Mouse (Mus musculus): ENCODE data around the gene Stxbp6.

The Stxbp6 gene

DNA sequence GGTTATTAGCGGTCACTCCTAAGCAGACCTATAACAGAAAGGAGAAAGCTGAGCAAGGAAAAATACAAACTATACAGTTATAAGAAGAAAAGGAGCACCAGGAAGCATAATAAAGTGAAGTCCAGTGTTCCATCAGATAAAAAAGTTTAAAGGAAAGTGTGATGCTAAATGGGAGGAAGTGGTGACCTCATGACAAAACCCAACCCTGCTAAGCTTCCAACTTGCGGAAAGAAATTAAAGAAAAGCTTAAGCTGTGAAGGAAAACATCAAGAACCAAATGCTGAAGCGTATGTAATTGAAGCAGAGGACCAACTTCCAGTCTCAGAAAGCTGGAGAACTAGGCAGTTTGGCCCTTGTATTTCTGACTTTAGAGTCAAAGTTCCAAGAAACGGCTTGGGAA, 77.1 kb downstream of the Stxbp6 start:
- in situ Hi-C loops (cut with MboI, MseI): no loop called here

DNA sequence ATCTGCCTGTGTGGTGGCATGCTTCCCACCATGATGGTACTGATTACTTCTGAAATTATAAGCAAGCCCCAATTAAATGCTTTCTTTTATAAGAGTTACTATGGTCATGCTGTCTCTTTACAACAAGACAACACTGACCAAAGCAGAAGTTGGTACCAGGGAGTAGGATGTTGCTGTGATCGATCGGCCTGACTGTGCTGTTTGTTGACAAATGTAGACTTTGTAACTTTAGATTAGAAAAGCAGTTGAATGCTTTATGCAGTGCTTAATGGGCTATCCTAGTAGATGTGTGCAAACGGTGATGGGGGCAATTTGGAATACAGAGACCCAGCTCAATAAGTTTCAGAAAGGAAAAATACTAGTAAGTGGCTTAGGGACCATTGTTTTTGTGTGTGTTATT, 77.6 kb downstream of the Stxbp6 start:
- in situ Hi-C loops (cut with MboI, MseI): no loop called here

DNA sequence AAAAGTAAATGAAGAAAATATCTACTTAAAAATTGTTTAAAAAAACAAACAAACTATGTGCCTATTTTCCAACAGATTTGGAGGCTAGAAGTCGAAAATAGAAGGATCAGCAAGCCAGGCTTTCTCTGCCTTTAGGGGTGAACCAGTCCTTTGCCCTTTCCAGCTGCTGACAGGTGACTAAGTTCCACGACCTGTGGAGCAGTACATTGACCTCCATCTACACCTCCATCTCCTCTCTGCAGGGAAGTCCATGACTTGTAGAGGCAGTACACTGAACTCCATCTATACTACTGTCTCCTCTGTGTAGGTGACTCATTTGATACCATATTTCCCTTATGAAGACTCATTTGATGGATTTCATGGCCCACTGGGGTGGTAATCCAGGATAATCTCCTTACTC, 78.2 kb downstream of the Stxbp6 start:
- in situ Hi-C loops (cut with MboI, MseI): no loop called here

DNA sequence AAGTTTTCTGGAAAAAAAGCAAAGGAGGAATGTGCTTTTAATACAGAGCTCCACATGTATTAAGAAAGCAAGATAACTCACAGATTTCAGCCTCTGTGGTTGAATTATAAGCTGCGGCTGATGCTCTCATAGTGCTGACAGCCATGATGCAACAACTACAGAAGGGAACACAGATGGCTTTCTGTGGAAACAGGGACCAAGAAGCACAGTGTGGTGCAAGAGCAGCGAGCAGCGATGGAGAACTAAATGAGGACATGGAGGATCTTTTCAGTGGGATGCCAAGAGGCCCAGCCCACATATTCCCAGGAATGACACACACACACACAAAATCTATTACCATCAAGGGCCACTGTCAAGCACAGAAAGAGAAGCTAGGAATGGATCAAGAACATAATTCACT, 81.1 kb downstream of the Stxbp6 start:
- in situ Hi-C loops (cut with MboI, MseI): no loop called here

DNA sequence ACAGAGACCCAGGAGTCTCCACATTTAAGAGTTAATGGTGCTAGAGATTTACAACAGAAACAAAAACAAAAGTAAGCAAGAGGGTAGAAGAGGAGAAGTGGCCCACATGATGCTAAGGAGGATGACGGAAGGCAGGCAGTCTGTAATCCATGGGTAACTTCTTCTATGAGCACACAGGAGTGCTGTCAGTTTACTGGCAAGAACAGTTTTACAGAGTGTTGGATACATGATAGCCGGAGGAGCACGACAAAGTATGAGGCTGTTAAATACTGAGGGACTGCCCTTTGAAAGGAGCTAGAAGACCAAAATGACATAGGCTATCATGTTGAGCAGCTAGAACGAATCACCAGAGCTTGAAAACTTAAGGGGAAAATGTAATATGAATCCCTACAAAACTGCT, 81.7 kb downstream of the Stxbp6 start:
- in situ Hi-C loops (cut with MboI, MseI): no loop called here

DNA sequence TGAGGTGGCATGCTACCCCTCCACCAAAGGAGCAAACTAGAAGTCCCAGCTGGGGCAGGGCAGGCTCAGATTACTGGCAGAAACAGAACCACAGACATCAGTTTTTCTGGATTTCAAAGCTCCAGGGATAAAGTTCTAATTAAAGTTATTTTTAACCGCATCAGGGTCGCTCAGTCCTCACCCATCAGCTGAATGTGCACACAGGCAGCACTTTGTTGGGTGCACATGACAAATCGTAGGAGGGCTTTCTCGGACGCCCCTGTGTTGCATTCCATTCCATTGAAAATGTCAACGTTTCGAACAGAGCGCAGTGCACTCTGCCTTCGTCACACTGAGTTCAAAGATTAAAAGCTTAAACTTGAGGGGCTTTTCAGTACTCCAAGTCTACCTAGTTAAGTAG, 84.1 kb downstream of the Stxbp6 start:
- in situ Hi-C loops (cut with MboI, MseI): no loop called here

DNA sequence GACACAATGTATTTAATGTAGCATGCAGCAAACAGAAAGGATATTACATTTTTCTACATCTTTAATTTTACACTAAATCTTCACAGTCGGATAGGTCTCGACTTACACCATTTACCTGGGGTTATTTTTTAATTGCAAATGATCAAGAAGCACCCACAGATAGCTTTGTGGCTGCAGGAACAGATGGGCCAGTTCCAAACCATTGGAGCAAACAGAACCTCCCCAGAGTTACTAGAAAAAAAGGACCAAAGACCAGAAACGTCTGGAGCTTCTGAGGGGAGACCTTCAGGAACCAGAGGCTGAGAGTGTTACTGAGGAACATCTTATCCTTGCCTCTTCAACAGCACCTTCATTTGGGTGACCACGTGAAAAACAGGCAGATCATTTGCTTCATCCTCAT, 85.5 kb downstream of the Stxbp6 start:
- in situ Hi-C loops (cut with MboI, MseI): no loop called here

DNA sequence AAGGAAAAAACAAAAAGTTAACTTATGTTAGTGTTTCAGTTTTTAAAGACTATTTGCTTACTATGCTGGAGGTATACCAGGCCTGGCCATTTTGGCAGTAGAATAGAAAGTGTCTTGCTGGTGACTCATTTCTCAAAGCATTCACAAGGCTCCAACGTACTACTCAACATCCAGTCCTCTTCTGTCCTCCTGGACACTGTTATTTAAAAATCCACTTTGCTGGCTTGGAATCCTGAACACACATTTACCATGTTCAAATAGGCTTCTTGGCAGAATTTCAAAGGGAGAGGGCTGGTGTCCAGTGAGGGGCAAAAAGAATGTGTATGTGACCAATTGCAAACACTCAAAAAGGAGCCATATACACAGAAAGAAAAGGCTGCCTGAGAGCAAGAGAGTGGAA, 86.7 kb downstream of the Stxbp6 start:
- in situ Hi-C loops (cut with MboI, MseI): no loop called here

DNA sequence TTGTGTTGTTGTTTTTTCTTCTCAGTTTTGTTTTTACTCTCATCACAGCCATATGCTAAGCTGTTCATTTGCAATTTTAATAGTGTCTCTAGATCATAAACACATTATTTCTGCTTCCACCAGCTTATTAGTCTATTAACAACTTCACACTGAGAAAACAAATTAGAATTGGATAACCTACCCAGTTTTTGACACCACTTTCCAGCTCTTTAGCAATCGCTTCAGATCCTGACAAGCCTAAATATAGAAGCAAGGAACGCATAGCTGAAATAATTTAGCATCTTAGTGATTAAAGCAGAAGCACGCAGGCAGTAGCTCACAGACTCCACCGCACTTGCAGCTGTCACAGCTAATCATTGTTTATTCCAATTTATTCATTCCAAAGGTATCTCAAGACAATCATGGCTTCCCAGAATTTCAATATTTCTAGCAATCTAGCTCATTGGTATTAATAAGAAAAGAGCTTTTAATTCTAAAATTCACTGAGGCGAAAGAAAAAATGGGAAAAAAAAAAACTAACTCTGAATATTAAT, 95.1 kb downstream of the Stxbp6 start:
- in situ Hi-C loops (cut with MboI, MseI): no loop called here

DNA sequence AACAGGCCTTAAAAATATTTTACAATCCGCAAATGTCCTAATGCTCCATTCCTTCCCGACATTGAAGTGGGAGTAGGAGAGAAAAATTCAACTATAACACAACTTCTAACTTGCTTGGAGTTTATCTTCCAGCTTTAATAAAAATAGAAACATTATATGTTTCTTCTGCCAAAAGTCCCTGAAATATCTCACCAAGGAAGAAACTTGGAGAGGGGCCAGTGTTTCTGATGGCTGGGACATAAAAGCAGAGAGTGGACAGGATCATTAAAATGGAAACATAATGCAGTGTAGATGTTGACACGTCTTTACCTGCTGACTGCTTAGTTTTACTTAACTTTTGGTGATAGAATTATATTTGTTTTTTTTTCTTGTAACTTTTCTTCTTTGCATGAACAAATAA, 99.2 kb downstream of the Stxbp6 start:
- in situ Hi-C loops (cut with MboI, MseI): no loop called here

DNA sequence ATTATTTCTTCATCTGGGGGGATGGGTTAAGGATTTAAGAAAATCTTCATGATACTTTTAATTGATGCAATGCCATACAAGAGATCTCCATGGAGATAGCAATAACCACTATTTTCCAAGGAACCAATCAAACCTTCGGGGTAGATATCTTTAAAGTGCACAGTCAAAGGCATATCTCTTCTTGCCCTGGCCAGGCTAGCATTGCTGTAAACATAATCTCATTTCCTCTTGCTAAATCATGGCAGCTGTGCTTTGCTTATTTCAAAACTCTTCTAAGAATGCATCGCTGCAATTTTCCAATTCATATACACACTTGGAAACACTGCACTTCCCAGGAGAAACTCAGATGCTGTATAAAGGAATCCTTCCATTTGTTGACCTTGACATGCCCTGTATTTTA, 103.0 kb downstream of the Stxbp6 start:
- in situ Hi-C loops (cut with MboI, MseI): no loop called here

DNA sequence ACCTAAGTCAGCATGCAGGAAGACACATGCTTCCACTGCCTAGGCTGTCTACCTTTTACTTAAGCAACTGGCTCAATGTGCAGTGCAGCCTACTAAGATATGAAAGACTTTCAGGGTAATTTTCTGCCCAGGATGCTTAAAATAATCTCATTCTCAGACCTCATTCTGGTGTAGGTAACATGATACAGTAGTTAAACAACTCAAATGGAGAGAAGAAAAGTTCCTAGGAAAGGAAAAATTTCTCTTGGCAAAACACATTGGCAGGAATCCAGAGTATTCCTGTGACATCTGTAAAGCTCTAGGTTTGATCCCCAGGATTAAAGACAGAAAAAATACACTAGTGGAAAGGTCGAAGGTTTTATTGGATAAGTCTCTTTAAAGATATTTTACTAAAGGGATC, 107.1 kb downstream of the Stxbp6 start:
- in situ Hi-C loops (cut with MboI, MseI): no loop called here

DNA sequence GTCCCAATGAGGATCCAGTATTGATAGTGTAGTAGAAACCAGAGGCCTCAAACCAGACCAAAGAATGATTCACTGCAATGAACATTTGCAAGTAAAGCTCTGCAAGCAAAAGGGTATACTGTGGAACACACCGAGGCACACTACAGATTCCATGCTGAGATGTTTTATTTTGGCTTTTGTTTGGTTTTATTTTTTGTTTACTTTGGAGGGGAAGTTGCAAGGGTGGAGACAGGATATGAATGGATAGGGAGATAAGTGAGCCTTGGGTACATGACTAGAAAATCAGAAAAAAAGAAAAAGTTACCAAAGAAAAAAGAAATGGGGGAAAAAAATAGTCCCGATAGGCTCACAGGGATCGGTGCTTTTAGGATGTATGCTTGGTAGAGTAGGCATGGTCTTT, 117.0 kb downstream of the Stxbp6 start:
- in situ Hi-C loops (cut with MboI, MseI): no loop called here

DNA sequence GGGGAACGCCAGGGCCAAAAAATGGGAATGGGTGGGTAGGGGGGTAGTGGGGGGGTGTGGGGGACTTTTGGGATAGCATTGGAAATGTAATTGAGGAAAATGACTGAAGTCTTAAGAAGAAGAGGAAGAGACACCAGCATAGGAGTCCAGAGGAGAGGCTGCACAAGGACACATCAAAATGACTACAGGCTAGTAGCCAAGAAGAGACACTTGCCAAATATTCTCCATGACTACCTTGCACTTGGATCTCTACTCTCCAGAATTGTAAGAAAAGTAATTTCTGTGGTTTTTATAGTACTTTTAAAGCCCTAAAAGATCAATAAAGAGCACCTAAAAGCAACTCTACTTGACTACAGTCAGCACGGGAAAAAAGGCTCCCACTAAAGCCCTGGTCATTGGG, 121.4 kb downstream of the Stxbp6 start:
- in situ Hi-C loops (cut with MboI, MseI): no loop called here

DNA sequence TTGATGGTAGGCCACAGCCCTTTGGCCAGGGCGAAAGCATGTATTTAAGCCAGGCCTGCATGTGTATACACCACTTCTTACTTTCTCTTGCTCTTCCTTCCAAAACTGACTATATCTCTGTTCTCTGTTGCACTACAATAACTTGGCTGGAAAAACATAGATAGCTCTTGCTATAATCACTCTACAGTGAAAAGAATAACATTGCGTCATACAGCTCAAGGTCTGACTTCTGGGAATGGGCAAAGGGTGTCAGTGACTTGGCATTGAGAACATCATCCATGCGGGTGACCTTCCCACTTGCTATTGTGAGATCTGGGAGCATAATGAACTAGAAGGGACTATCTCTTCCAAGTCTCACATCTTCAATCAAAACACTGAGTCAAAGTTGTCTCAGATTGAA, 122.4 kb downstream of the Stxbp6 start:
- in situ Hi-C loops (cut with MboI, MseI): no loop called here

DNA sequence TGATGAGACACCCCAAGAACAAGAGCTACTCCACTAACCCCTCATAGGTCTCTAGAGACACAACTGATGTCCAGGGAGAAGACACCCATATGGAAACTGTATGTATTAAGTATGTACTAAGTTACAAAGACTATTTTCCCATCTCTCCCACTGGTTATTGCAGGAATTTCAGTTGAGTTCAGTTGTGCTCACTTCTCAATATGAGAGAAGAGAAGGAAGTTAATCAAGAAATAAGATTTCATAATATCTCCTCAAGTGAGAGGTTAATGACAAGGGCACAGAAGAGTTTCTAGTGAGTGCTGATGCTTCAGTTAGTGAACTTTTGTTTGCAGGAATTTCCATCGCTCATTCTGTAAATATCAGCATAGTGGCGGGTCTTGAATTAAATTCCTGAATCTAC, 124.0 kb downstream of the Stxbp6 start:
- in situ Hi-C loops (cut with MboI, MseI): no loop called here

DNA sequence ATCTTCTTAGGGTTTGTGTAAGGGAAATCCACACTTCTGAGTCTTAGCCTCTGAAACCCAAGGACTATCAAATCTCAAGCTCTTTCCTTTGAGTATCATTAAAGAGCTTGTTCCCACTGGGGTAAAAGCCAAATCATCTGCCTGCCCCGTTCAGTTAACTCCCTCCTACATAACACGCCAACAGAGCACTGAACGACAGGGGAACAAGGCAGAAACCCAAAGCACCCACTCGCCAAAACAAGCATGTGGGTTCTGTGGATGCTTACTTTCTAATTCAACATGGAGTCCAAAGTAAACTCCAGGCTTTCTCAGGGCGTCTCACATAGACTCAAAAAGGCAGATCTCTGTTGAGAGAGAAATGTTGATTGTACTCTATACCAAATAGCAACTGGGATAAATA, 126.7 kb downstream of the Stxbp6 start:
- in situ Hi-C loops (cut with MboI, MseI): no loop called here

DNA sequence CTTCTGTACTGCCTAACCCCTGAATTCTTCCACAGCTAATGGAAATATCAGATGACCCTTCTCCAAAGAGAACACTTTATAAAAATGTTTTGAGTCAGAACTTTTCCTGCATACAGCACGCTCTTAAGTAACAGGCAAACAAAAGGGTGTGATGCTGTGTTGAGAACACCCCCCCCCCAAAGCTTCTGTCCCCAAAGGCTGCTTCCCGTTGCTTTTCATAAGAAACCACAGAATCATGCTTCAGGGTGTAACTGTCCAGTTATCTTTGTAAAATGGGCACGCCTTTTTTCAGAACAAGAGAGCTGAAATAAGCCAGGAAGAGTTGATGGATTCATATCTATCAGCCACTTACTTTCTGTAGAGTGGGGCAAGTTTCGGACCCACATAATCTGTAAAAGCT, 134.2 kb downstream of the Stxbp6 start:
- in situ Hi-C loops (cut with MboI, MseI): no loop called here

DNA sequence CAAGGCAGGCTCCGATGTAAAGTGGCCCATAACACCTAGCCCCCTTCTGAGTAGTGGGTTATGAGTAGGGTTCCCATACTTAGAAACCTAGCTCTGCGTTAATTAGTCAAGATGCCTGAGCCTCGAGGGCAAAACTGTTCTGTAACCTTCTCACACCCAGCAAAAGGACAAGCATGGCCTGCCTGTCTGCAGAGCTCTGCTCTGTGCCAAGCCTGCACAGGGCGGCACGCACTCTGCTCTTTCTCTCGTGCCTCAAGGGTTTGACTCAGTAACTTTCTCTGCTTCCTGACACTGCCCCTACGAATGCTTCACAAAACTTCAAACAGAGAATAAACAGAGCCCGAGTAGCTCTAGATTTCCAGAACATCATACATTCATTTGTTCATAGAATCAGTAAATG, 135.4 kb downstream of the Stxbp6 start:
- in situ Hi-C loops (cut with MboI, MseI): no loop called here

DNA sequence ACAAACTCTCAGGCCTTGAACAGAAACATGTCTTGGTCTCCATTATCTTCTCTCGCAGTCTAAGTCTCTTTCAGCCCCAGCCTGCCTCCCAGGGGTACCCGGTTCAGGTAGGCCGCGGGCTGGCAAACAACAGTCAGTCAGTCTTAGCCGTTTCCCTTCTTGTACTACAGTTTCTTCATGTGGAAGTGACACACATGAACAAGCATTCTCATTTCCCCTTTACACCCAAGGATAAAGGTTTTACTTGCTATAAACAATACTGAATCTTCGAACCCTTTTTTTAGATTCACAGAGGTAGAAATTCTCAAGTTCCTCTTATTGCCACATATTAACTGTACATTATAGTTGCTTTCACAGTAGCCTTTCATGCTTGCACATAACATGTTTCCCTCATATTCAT, 141.6 kb downstream of the Stxbp6 start:
- in situ Hi-C loops (cut with MboI, MseI): no loop called here

DNA sequence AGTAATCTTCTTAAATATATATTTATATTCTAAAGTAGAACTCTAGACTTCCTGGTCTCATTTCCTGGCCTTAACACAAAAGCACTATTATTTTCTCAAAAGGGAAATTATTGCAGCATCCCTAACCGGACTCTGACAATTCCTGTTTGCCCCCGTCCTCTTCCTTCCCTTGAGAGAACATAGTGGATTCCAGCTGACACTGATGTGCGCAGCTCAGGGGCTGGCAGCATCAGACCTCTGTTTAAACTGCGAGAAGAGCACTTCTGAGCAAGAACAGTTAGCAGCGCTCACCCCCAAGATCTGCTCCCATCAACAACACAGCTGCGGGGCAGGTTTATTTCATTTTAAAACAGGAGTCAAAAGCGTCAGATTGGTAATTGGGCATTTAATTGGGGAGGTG, 142.8 kb downstream of the Stxbp6 start:
- in situ Hi-C loops (cut with MboI, MseI): no loop called here

DNA sequence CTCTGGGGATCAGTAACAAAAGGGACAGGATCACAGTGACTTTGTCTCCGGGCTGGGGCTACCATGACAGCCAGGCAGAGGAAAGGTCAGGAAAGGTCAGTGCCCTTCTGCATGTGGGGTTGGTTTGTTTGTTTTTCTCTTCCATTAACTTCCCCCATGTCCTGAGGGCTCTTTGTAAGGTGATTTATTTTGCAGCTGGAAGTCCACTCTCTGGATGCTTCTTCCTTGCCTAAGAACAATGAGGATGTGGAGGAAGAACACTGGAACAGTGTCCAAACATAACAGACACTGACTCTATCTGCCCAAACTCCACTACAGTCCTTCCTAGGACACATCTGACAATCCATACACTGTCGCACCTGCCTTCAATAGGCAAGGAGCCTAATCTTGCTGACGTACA, 146.1 kb downstream of the Stxbp6 start:
- in situ Hi-C loops (cut with MboI, MseI): no loop called here

DNA sequence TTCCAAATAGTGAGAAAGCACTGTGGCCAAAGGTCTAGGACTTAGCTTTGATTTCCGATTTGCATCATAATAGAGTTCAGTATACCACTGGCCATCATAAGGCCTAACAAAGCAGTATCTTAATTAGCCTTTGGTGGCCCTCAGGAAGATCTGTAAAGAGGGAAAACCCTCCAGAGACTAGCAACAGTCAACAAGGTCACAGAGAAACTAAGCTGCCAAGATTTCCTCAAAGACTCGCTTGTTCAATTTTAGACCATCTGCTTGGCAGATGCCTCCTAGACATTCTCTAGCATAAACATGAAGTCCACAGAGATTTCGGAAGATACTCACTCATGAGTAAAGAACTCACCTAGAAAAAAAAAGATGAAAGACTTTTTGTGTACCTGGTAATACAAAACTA, 148.6 kb downstream of the Stxbp6 start:
- in situ Hi-C loops (cut with MboI, MseI): no loop called here

DNA sequence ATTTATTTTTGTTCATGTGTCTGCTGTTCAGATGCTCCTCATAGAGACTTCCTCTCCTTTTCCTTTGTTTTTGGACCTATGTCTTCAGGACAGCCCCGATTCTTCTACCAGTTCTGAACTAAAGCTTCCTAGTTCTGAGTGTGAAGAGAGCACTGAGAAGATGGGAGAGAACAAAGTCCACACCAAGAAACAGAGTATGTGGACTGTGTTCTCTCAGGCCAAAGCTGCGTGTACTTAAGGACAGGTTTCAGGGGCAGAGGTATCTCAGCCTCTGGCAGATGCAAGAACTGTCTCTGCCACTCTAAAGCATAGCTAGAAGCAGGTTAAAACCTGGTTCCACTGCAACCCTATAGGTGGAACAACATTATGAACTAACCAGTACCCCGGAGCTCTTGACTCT, 151.2 kb downstream of the Stxbp6 start:
- in situ Hi-C loops (cut with MboI, MseI): no loop called here

DNA sequence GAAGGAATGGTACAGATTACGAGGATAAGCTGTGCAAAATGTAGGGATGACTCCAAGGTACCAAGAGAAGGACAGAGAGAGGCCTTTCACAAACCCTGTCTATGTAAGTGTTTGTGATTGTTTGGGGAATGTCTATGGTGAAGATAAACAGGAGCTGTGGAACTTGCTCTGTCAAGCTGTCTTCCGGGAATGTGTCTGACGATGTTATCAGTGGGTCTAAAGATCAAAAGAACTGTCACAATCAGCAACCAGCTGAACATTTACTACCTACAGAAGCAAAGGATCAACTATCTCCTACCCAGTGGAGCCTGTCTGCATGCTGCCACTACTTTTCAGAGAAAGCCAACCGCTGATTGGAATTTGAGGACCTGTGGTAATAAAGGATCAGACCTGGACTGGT, 152.3 kb downstream of the Stxbp6 start:
- in situ Hi-C loops (cut with MboI, MseI): no loop called here
